Mouse (Mus musculus) thymus, adult 2 months (tissue): Measurements from ENCODE around the gene Lpo.

Experiments
- CTCF ChIP-seq: fragments of 200-500 bp; IDR thresholded peaks from 2 replicates; pipeline ENCODE4 v1.5.1; 2012; ENCODE audit warnings: mild to moderate bottlenecking, control low read depth, low read length, moderate library complexity, borderline replicate concordance; ENCODE audit not compliant: control insufficient read depth, poor library complexity, insufficient read depth; ENCODE audit errors: extremely low read depth
- POLR2A ChIP-seq: fragments of 200-500 bp; IDR thresholded peaks from 2 replicates; pipeline ENCODE4 v1.6.1; 2012; ENCODE audit warnings: mild to moderate bottlenecking, low read length, control low read depth, moderate library complexity; ENCODE audit not compliant: control insufficient read depth, poor library complexity, insufficient read depth; ENCODE audit errors: extremely low read depth

DNA sequence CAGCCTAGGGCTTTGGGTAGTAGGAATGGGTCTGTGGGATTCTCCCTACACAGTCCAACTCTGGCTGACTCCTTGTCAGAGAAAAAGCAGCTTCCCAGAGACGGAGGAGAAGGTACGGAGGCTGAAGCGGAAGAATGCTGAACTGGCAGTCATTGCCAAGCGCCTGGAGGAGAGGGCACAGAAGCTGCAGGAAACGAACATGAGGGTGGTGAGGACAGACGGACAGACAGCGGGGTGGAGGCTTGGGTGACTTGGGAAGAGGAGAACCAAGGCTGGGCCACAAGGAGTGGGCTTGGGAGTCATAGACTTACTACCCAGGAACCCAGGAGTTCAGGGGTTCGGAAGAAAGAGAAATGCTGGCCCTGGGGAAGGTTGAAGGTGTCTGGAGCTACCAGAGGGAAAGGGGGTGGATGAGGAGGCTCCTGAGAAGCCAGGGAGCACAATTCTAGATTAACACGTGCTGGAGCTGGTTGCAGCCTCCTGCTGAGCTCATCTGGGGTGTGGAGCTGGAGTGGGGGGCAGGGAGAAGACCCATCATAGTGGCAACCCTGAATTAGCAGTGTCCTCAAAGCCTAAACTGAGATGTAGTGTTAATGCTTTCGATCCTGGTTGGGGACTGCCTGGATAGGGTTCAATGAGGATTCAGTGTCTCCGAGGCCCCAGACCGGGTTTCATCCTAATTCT lies 65.2 kb downstream of the Lpo start:
- TF ChIP-seq POLR2A (no peak), CTCF (no peak)
